Mouse (Mus musculus): ENCODE measurements around the gene Jmy. TPM values are rescaled to one million over a fixed set of nuclear protein-coding genes. Genes with fewer than 3 reads are reported as not detected.

Jmy gene
- polyA plus RNA-seq (2014; fragmentation: Illumina TruSeq; extraction: RNeasy Lipid Tissue Mini Kit (QIAGEN cat#74804); ENCODE audit: low read depth, low replicate concordance) = 42.2 TPM

DNA sequence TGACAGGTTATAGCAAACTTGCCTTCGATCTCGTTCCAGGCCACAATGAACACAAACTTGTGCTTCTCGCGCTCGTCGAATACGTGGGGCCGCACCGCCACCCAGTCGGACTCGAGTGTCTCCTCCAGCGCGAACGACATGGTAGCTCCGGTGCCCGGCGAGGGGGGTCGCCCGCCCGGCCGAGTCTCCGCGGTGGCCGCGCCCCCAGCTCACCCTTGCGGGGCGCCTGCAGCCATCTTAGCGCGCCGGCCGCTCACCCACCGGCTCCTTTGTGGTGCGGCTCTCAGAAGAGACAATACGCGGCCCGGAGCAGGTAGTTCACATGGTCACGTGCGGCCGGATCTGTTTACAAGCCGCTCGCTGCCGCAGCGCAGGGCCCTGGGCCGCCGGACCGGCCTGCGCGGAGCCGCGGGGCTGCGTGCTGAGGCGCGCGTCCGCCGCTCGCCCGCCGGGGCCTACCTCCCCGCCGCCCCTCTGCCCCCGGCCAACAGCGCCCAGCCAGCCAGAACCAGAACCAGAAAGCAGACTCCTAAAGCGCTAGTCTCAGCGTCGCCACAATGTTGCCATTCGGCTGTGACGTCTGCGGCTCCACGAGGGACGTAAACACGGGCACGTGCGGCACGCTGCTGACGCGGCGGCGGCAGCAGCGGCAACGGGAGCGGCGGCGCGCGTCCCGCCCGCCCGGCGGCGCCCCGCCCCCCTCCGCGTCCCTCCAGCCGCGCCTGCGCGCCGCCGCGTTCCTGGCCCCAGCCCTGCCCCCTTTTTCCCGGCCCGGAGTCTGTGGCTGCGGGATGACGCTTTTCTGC lies at the start of gene Jmy:
Gene Jmy, minus strand, starts transcription at position 642 of the 806 bp plus-strand sequence.

Other genes starting within 250 kb of the Jmy start
- gene Homer1, start 200.2 kb downstream of the Jmy start, polyA plus RNA-seq (2014; fragmentation: Illumina TruSeq; extraction: RNeasy Lipid Tissue Mini Kit (QIAGEN cat#74804); ENCODE audit: low read depth, low replicate concordance) = 29.4 TPM
- gene Bhmt, start 138.2 kb upstream of the Jmy start, polyA plus RNA-seq (2014; fragmentation: Illumina TruSeq; extraction: RNeasy Lipid Tissue Mini Kit (QIAGEN cat#74804); ENCODE audit: low read depth, low replicate concordance) = 59.4 TPM
- gene Bhmt2, start 174.5 kb upstream of the Jmy start, polyA plus RNA-seq (2014; fragmentation: Illumina TruSeq; extraction: RNeasy Lipid Tissue Mini Kit (QIAGEN cat#74804); ENCODE audit: low read depth, low replicate concordance) = 94.4 TPM
- 62.4 TPM for gene Dmgdh, start 174.6 kb upstream of the Jmy start, polyA plus RNA-seq (2014; fragmentation: Illumina TruSeq; extraction: RNeasy Lipid Tissue Mini Kit (QIAGEN cat#74804); ENCODE audit: low read depth, low replicate concordance)